Mouse (Mus musculus): Measurements from ENCODE around the gene Atp2c2.

GRCm38 (mm10) chr8:119656709-119657464, 42.9 kb upstream of the Atp2c2 start:
- peak; percentile 32; the same call in 1 of the 2 replicates for TF ChIP-seq CTCF (IDR thresholded peaks at IDR 0.05; ENCODE audit: extremely low read depth, insufficient read depth, low read length)
- no peak for TF ChIP-seq POLR2A (IDR thresholded peaks at IDR 0.05; ENCODE audit: extremely low read depth, insufficient read depth, low read length)
